ENCODE assay signal across 8 mouse cellular contexts in the genomic region with DNA sequence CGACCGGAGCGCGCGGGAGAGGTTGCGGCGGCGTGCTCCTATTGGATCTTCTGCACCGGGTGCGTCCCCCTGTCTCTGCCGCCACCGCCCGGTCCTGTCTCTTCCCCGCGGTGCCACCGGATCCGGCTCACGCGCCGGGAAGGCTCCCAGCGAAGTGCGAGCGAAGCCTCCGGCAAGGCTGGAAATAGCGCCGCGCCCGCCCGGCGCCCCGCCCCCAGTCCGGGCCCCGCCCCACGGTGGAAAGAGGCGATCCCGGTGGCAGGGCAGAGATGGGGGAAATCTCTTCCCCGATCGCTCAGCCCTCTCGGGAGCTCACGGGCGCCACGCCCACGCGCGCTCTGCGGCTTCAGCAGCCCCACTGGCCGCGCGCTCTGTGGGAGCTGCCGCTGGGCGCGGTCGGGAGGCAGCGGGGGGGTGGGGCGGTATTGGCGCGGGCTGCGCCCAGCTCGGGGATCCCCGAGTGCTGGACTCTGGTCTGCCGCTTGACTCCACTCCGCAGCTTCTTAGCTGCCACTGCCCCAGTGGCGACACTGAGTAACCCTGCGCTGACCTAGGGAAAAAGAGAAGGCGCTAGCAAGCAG. TPM values are rescaled to one million over a fixed set of nuclear protein-coding genes. Genes with fewer than 3 reads are reported as not detected.
DNase-seq lines count a peak whose midpoint lies in the region; ATAC-seq and TF ChIP-seq lines count a peak whose summit lies in the region.

A gene (minus strand): TSS at position 181 of the 581 bp plus-strand sequence.

- WGBS in hindbrain, embryonic 13.5 days, result under 1% methylated on average over 63 of the region's 65 CpGs
- WGBS in lung, embryonic 14.5 days, result under 1% methylated on average over 52 of the region's 65 CpGs

- H3K4me2 ChIP-seq in hindbrain, embryonic 13.5 days, result peak within 1 kb of the TSS; percentile 82
- H3K4me2 ChIP-seq in lung, embryonic 14.5 days, result peak within 1 kb of the TSS; percentile 91

- TF ChIP-seq CTCF in lung, embryonic 14.5 days (IDR thresholded peaks at IDR 0.05; ENCODE audit: low read depth), result no peak

- peak; percentile 92 for DNase-seq in ZHBTc4 (ENCODE audit: low read depth, low spot score)
- peak; percentile 57 to 68 for DNase-seq in cerebellum, postnatal 14 days
- peak; percentile 88 for DNase-seq in gastrocnemius, adult 18-20 months (ENCODE audit: low spot score)
- peak; percentile 54 to 66 for DNase-seq in layer of hippocampus, postnatal 14 days (ENCODE audit: low spot score in 2 of 2)
- peak; percentile 81 for DNase-seq in lung, embryonic 14.5 days
- DNase-seq in ovary, postnatal 14 days (ENCODE audit: low spot score), result peak; percentile 61

- H3K27me3 ChIP-seq in hindbrain, embryonic 13.5 days, result peaks cover 67% of the 10 kb centered on the region
- peaks cover 61% of the 10 kb centered on the region for H3K27me3 ChIP-seq in lung, embryonic 14.5 days (ENCODE audit: insufficient read depth, low read length)

- H3K4me1 ChIP-seq in hindbrain, embryonic 13.5 days (replicated peaks), result peaks cover 46% of the 10 kb centered on the region
- H3K4me1 ChIP-seq in lung, embryonic 14.5 days (ENCODE audit: insufficient read depth), result 0 out of 2 replicates have a peak, but pooled peaks cover 3% of the 10 kb centered on the region

- H3K9me3 ChIP-seq in hindbrain, embryonic 13.5 days, result no peaks in the 10 kb centered on the region
- no peaks in the 10 kb centered on the region for H3K9me3 ChIP-seq in lung, embryonic 14.5 days (ENCODE audit: low read depth, low read length)

- H3K9ac ChIP-seq in hindbrain, embryonic 13.5 days, result peak within 1 kb of the TSS; percentile 72
- peak within 1 kb of the TSS; percentile 32 for H3K9ac ChIP-seq in lung, embryonic 14.5 days

- no peaks in the 10 kb centered on the region for H3K36me3 ChIP-seq in hindbrain, embryonic 13.5 days
- H3K36me3 ChIP-seq in lung, embryonic 14.5 days (ENCODE audit: insufficient read depth), result no peaks in the 10 kb centered on the region

- ATAC-seq in hindbrain, embryonic 13.5 days (ENCODE audit: low FRiP score), result peak; percentile 73
- peak; percentile 88 for ATAC-seq in lung, embryonic 14.5 days (ENCODE audit: insufficient read depth)
- no peak for ATAC-seq in CD4-positive, CD25-positive, alpha-beta regulatory T cell, adult 4 months

- H3K4me3 ChIP-seq in hindbrain, embryonic 13.5 days, result peak within 1 kb of the TSS; percentile 58
- H3K4me3 ChIP-seq in lung, embryonic 14.5 days (ENCODE audit: low read depth, low read length), result peak within 1 kb of the TSS; percentile 58

- peak within 1 kb of the TSS; percentile 41 for H3K27ac ChIP-seq in hindbrain, embryonic 13.5 days
- no peak within 1 kb of the TSS for H3K27ac ChIP-seq in lung, embryonic 14.5 days (ENCODE audit: low read depth)

RNA-seq across cellular contexts. Expression of the gene that starts here (rescaled TPM):
- total RNA-seq in gastrocnemius, adult 18-20 months (2021), result under 1 TPM; 0.45 to 0.84 TPM
- polyA plus RNA-seq in hindbrain, embryonic 13.5 days (2015; fragmentation: Nextera tagmentation; extraction: Ambion mirVana), result 18.0 and 18.3 TPM in 2 replicates
- 10 to 100 TPM; 29.6 to 34.3 TPM for total RNA-seq in layer of hippocampus, postnatal 14 days (2021)
- 2.8 and 3.6 TPM in 2 replicates for polyA plus RNA-seq in lung, embryonic 14.5 days (2014; fragmentation: Nextera tagmentation; extraction: Ambion mirVana)
- polyA plus RNA-seq in CD4-positive, CD25-positive, alpha-beta regulatory T cell, adult 4 months (2017; shearing (Covaris generic)), result under 1 TPM in 1 of 2 experiments, not detected in 1; 0.15 TPM

Comparison
In these comparisons a context has a peak if more than half of its experiments do, and no peak if none do; other contexts are left out.
1. RNA of the gene that starts here (total RNA-seq): 29.6 to 34.3 TPM in layer of hippocampus, postnatal 14 days; 0.45 to 0.84 TPM in gastrocnemius, adult 18-20 months; every median in the first group is over 10 times any median in the second.
2. Peak in DNase-seq in gastrocnemius, adult 18-20 months; RNA of the gene not detected or under 1 TPM.
3. Peak in every context shown above with its lines, with median percentiles within 50 percentile points of each other: DNase-seq.